Mouse (Mus musculus): ENCODE measurements around the gene Mecp2. TPM values are rescaled to one million over a fixed set of nuclear protein-coding genes. Genes with fewer than 3 reads are reported as not detected.

The Mecp2 gene
- polyA plus RNA-seq, 1 experiment, result 22.7 TPM

- TF ChIP-seq CTCF (IDR thresholded peaks at IDR 0.05; ENCODE audit: low read depth, low read length) (no peak), POLR2A (IDR thresholded peaks at IDR 0.05; ENCODE audit: insufficient read depth, low read length) (no peak), EP300 (IDR thresholded peaks at IDR 0.05; ENCODE audit: insufficient read depth, low read depth, low read length) (no peak)
- H3K4me1 ChIP-seq (ENCODE audit: control insufficient read depth, insufficient read depth, low read length), result peaks cover 2% of the 10 kb centered on the region
- H3K4me3 ChIP-seq (ENCODE audit: low read depth, low read length), result no peak overlapping the region
- H3K27me3 ChIP-seq (ENCODE audit: control insufficient read depth, insufficient read depth, low read length, poor library complexity, severe bottlenecking), result no peaks in the 10 kb centered on the region
- H3K36me3 ChIP-seq (ENCODE audit: control insufficient read depth, insufficient read depth, low read length, poor library complexity, severe bottlenecking), result peaks cover 4% of the 10 kb centered on the region
- H3K9me3 ChIP-seq (replicated peaks; ENCODE audit: control insufficient read depth, insufficient read depth, low read length, poor library complexity, severe bottlenecking), result no peaks in the 10 kb centered on the region
- no peak overlapping the region for H3K27ac ChIP-seq (ENCODE audit: insufficient read depth, low read length)
- H3K9ac ChIP-seq (ENCODE audit: low read depth, poor library complexity, severe bottlenecking), result no peak overlapping the region
These were observed 105.2 kb downstream of the Mecp2 start for GRCm38 (mm10) chrX:74030000-74030399.

- Histone ChIP-seq H3K4me1 (ENCODE audit: control insufficient read depth, insufficient read depth, low read length) (no peaks in the 10 kb centered on the region), H3K9ac (ENCODE audit: low read depth, poor library complexity, severe bottlenecking) (peak within 1 kb of the TSS; percentile 94), H3K27me3 (ENCODE audit: control insufficient read depth, insufficient read depth, low read length, poor library complexity, severe bottlenecking) (no peaks in the 10 kb centered on the region), H3K9me3 (replicated peaks; ENCODE audit: control insufficient read depth, insufficient read depth, low read length, poor library complexity, severe bottlenecking) (no peaks in the 10 kb centered on the region), H3K4me3 (ENCODE audit: low read depth, low read length) (peak within 1 kb of the TSS; percentile 81), H3K27ac (ENCODE audit: insufficient read depth, low read length) (no peak within 1 kb of the TSS), H3K36me3 (ENCODE audit: control insufficient read depth, insufficient read depth, low read length, poor library complexity, severe bottlenecking) (peaks cover 6% of the 10 kb centered on the region)
- peak; percentile 50 for TF ChIP-seq CTCF (IDR thresholded peaks at IDR 0.05; ENCODE audit: low read depth, low read length)
- TF ChIP-seq POLR2A (IDR thresholded peaks at IDR 0.05; ENCODE audit: insufficient read depth, low read length), result no peak
These were observed 111.7 kb downstream of the Mecp2 start, which contains the start of gene Irak1 for GRCm38 (mm10) chrX:74023188-74024049. TSS of gene Irak1 (minus strand) at chrX:74023918.

GRCm38 (mm10) chrX:74022795-74023187, 112.4 kb downstream of the Mecp2 start:
- peak overlapping the region; percentile 94 for H3K9ac ChIP-seq (ENCODE audit: low read depth, poor library complexity, severe bottlenecking)
- no peak for TF ChIP-seq POLR2A (IDR thresholded peaks at IDR 0.05; ENCODE audit: insufficient read depth, low read length)
- H3K27me3 ChIP-seq (ENCODE audit: control insufficient read depth, insufficient read depth, low read length, poor library complexity, severe bottlenecking), result no peaks in the 10 kb centered on the region
- no peaks in the 10 kb centered on the region for H3K4me1 ChIP-seq (ENCODE audit: control insufficient read depth, insufficient read depth, low read length)
- H3K9me3 ChIP-seq (replicated peaks; ENCODE audit: control insufficient read depth, insufficient read depth, low read length, poor library complexity, severe bottlenecking), result no peaks in the 10 kb centered on the region
- H3K36me3 ChIP-seq (ENCODE audit: control insufficient read depth, insufficient read depth, low read length, poor library complexity, severe bottlenecking), result peaks cover 6% of the 10 kb centered on the region
- no peak overlapping the region for H3K27ac ChIP-seq (ENCODE audit: insufficient read depth, low read length)
- H3K4me3 ChIP-seq (ENCODE audit: low read depth, low read length), result peak overlapping the region; percentile 81

GRCm38 (mm10) chrX:74014597-74014996, 120.6 kb downstream of the Mecp2 start:
- H3K27me3 ChIP-seq (ENCODE audit: control insufficient read depth, insufficient read depth, low read length, poor library complexity, severe bottlenecking), result no peaks in the 10 kb centered on the region
- no peak overlapping the region for H3K27ac ChIP-seq (ENCODE audit: insufficient read depth, low read length)
- H3K9me3 ChIP-seq (replicated peaks; ENCODE audit: control insufficient read depth, insufficient read depth, low read length, poor library complexity, severe bottlenecking), result no peaks in the 10 kb centered on the region
- no peak overlapping the region for H3K9ac ChIP-seq (ENCODE audit: low read depth, poor library complexity, severe bottlenecking)
- peaks cover 11% of the 10 kb centered on the region for H3K36me3 ChIP-seq (ENCODE audit: control insufficient read depth, insufficient read depth, low read length, poor library complexity, severe bottlenecking)
- no peaks in the 10 kb centered on the region for H3K4me1 ChIP-seq (ENCODE audit: control insufficient read depth, insufficient read depth, low read length)
- TF ChIP-seq CTCF (IDR thresholded peaks at IDR 0.05; ENCODE audit: low read depth, low read length) (no peak), POLR2A (IDR thresholded peaks at IDR 0.05; ENCODE audit: insufficient read depth, low read length) (no peak), EP300 (IDR thresholded peaks at IDR 0.05; ENCODE audit: insufficient read depth, low read depth, low read length) (no peak)
- no peak overlapping the region for H3K4me3 ChIP-seq (ENCODE audit: low read depth, low read length)

- H3K36me3 ChIP-seq (ENCODE audit: control insufficient read depth, insufficient read depth, low read length, poor library complexity, severe bottlenecking), result no peaks in the 10 kb centered on the region
- no peaks in the 10 kb centered on the region for H3K4me1 ChIP-seq (ENCODE audit: control insufficient read depth, insufficient read depth, low read length)
- no peaks in the 10 kb centered on the region for H3K27me3 ChIP-seq (ENCODE audit: control insufficient read depth, insufficient read depth, low read length, poor library complexity, severe bottlenecking)
- TF ChIP-seq EP300 (IDR thresholded peaks at IDR 0.05; ENCODE audit: insufficient read depth, low read depth, low read length) (peak; percentile 44; the same call in 1 of the 2 replicates), POLR2A (IDR thresholded peaks at IDR 0.05; ENCODE audit: insufficient read depth, low read length) (no peak), CTCF (IDR thresholded peaks at IDR 0.05; ENCODE audit: low read depth, low read length) (no peak)
- no peaks in the 10 kb centered on the region for H3K9me3 ChIP-seq (replicated peaks; ENCODE audit: control insufficient read depth, insufficient read depth, low read length, poor library complexity, severe bottlenecking)
- no peak overlapping the region for H3K4me3 ChIP-seq (ENCODE audit: low read depth, low read length)
- H3K9ac ChIP-seq (ENCODE audit: low read depth, poor library complexity, severe bottlenecking), result no peak overlapping the region
- H3K27ac ChIP-seq (ENCODE audit: insufficient read depth, low read length), result peak overlapping the region; percentile 62
These were observed 127.1 kb downstream of the Mecp2 start for GRCm38 (mm10) chrX:74008063-74008462.

GRCm38 (mm10) chrX:74006401-74006800, 128.8 kb downstream of the Mecp2 start:
- Histone ChIP-seq H3K36me3 (ENCODE audit: control insufficient read depth, insufficient read depth, low read length, poor library complexity, severe bottlenecking) (no peaks in the 10 kb centered on the region), H3K27me3 (ENCODE audit: control insufficient read depth, insufficient read depth, low read length, poor library complexity, severe bottlenecking) (no peaks in the 10 kb centered on the region), H3K4me3 (ENCODE audit: low read depth, low read length) (no peak overlapping the region), H3K9me3 (replicated peaks; ENCODE audit: control insufficient read depth, insufficient read depth, low read length, poor library complexity, severe bottlenecking) (no peaks in the 10 kb centered on the region), H3K9ac (ENCODE audit: low read depth, poor library complexity, severe bottlenecking) (no peak overlapping the region), H3K27ac (ENCODE audit: insufficient read depth, low read length) (0 out of 2 replicates have a peak overlapping the region, but pooled peaks have one; percentile 17), H3K4me1 (ENCODE audit: control insufficient read depth, insufficient read depth, low read length) (no peaks in the 10 kb centered on the region)
- TF ChIP-seq CTCF (IDR thresholded peaks at IDR 0.05; ENCODE audit: low read depth, low read length), result no peak
- TF ChIP-seq EP300 (IDR thresholded peaks at IDR 0.05; ENCODE audit: insufficient read depth, low read depth, low read length), result no peak
- no peak for TF ChIP-seq POLR2A (IDR thresholded peaks at IDR 0.05; ENCODE audit: insufficient read depth, low read length)
